Mouse (Mus musculus) brain, embryonic 14.5 days (tissue): Measurements from ENCODE around the gene Ddr2.

ENCODE experiments used
- CTCF ChIP-seq: fragments of 200-500 bp; IDR thresholded peaks from 2 replicates; pipeline ENCODE4 v1.5.1; 2012; ENCODE audit warnings: inconsistent platforms, mild to moderate bottlenecking, moderate library complexity, borderline replicate concordance; ENCODE audit not compliant: insufficient read depth, insufficient read length; ENCODE audit errors: extremely low read depth
- POLR2A ChIP-seq: fragments of 200-500 bp; IDR thresholded peaks from 2 replicates; pipeline ENCODE4 v1.6.1; 2012; ENCODE audit warnings: mild to moderate bottlenecking, inconsistent platforms, borderline replicate concordance; ENCODE audit not compliant: poor library complexity, insufficient read depth, insufficient read length, severe bottlenecking; ENCODE audit errors: extremely low read depth

- no peak for TF ChIP-seq CTCF
- TF ChIP-seq POLR2A = no peak
Measured at GRCm38 (mm10) chr1:170064083-170064494, 46.5 kb downstream of the Ddr2 start.
